Mouse (Mus musculus): Measurements from ENCODE around the gene Cluap1. TPM values are rescaled to one million over a fixed set of nuclear protein-coding genes. Genes with fewer than 3 reads are reported as not detected.
A peak's percentile ranks its signal among the peaks of the same experiment; 100 is the strongest.

Gene Cluap1
- total RNA-seq (2021), result 10 to 100 TPM in 1 of 2 experiments, 1 to 10 TPM in 1; 9.6 to 10.3 TPM
- long read RNA-seq, experiment 1, transcript Cluap1-201 (12 exons, 1,779 nt), result major isoform, 12 of 17 reads
- long read RNA-seq, experiment 1, partial matches to known transcripts, result 1 of 17 reads
- long read RNA-seq, experiment 1, other reads (novel, unspliced or antisense), result 3 of 17 reads
- long read RNA-seq, experiment 2, transcript Cluap1-201 (12 exons, 1,779 nt), result major isoform, 10 of 12 reads
- long read RNA-seq, experiment 2, partial matches to known transcripts, result 1 of 12 reads
- long read RNA-seq, experiment 2, other reads (novel, unspliced or antisense), result 1 of 12 reads

- intact Hi-C loops (cut with DNase I), result loop anchor here (2.0 to 10.0 kb wide), 5 partner anchors 24 to 306 kb away; partner anchors contain the start of genes Crebbp, Gm20695, Naa60 and Zfp174
- DNase-seq, result peak; percentile 92
These were observed at the start of gene Cluap1, which contains the start of gene 1700037C18Rik for GRCm38 (mm10) chr16:3908537-3909111. Gene Cluap1, plus strand, starts transcription at chr16:3908801. Gene 1700037C18Rik, minus strand, starts transcription at chr16:3908689.

- intact Hi-C loops (cut with DNase I), result no loop called here
- no peak for DNase-seq
These were observed 49.3 kb upstream of the Cluap1 start for GRCm38 (mm10) chr16:3859254-3859653.

- no peak for DNase-seq
- intact Hi-C loops (cut with DNase I), result loop anchor here (5.0 kb wide), 1 partner anchor 35 kb away; the partner anchor contains the start of genes 1700037C18Rik and Cluap1
These were observed 36.8 kb upstream of the Cluap1 start for GRCm38 (mm10) chr16:3871815-3872214.

- intact Hi-C loops (cut with DNase I), result loop anchor here (5.0 kb wide), 1 partner anchor 35 kb away; the partner anchor contains the start of genes 1700037C18Rik and Cluap1
- peak; percentile 88 to 90 for DNase-seq
These were observed 36.2 kb upstream of the Cluap1 start, which contains the start of gene Naa60 for GRCm38 (mm10) chr16:3872216-3873047. Gene Naa60, plus strand, starts transcription at chr16:3872375.

- intact Hi-C loops (cut with DNase I), result no loop called here
- DNase-seq, result no peak
These were observed 32.3 kb upstream of the Cluap1 start for GRCm38 (mm10) chr16:3876346-3876745.

GRCm38 (mm10) chr16:3884201-3885064 lies 24.2 kb upstream of the Cluap1 start, which contains the start of the genes Zfp597 and Gm20695:
Gene Zfp597, minus strand, starts transcription at chr16:3884561.
Gene Gm20695, plus strand, starts transcription at chr16:3884648.
- intact Hi-C loops (cut with DNase I), result loop anchor here (2.0 kb wide), 2 partner anchors 24 to 38 kb away; partner anchors contain the start of genes 1700037C18Rik, Cluap1 and Zfp174
- DNase-seq, result peak; percentile 97

GRCm38 (mm10) chr16:3885065-3885670 lies 23.4 kb upstream of the Cluap1 start:
- no peak for DNase-seq
- intact Hi-C loops (cut with DNase I), result loop anchor here (2.0 kb wide), 2 partner anchors 24 to 38 kb away; partner anchors contain the start of genes 1700037C18Rik, Cluap1 and Zfp174

GRCm38 (mm10) chr16:3891621-3892295 lies 16.8 kb upstream of the Cluap1 start:
- DNase-seq, result no peak
- intact Hi-C loops (cut with DNase I), result no loop called here

- intact Hi-C loops (cut with DNase I), result no loop called here
- no peak for DNase-seq
These were observed 14.9 kb upstream of the Cluap1 start for GRCm38 (mm10) chr16:3893739-3894138.

GRCm38 (mm10) chr16:3895173-3895792 lies 13.3 kb upstream of the Cluap1 start:
- DNase-seq, result peak; percentile 45 to 50
- intact Hi-C loops (cut with DNase I), result no loop called here

GRCm38 (mm10) chr16:3896046-3896445 lies 12.6 kb upstream of the Cluap1 start:
- no peak for DNase-seq
- intact Hi-C loops (cut with DNase I), result no loop called here

- intact Hi-C loops (cut with DNase I), result no loop called here
- no peak for DNase-seq
These were observed 12.0 kb upstream of the Cluap1 start for GRCm38 (mm10) chr16:3896553-3896952.

GRCm38 (mm10) chr16:3907471-3907870 lies 1.1 kb upstream of the Cluap1 start:
- intact Hi-C loops (cut with DNase I), result loop anchor here (5.0 to 10.0 kb wide), 3 partner anchors 35 to 307 kb away; partner anchors contain the start of genes Crebbp, Naa60 and Zfp263
- no peak for DNase-seq

- no peak for DNase-seq
- intact Hi-C loops (cut with DNase I), result loop anchor here (2.0 to 10.0 kb wide), 5 partner anchors 24 to 306 kb away; partner anchors contain the start of genes Crebbp, Gm20695, Naa60 and Zfp174
These were observed 517 bp downstream of the Cluap1 start for GRCm38 (mm10) chr16:3909118-3909517.

GRCm38 (mm10) chr16:3920756-3921155 lies 12.2 kb downstream of the Cluap1 start:
- intact Hi-C loops (cut with DNase I), result loop anchor here (1.0 kb wide), 1 partner anchor 29 kb away; no protein-coding TSS in a partner anchor
- DNase-seq, result no peak

GRCm38 (mm10) chr16:3923515-3923914 lies 14.9 kb downstream of the Cluap1 start:
- intact Hi-C loops (cut with DNase I), result no loop called here

GRCm38 (mm10) chr16:3923966-3924365 lies 15.4 kb downstream of the Cluap1 start:
- intact Hi-C loops (cut with DNase I), result no loop called here
- DNase-seq, result no peak

More at GRCm38 (mm10) chr16:3923515-3923914, 14.9 kb downstream of the Cluap1 start:
- DNase-seq, result no peak

GRCm38 (mm10) chr16:3928582-3928981 lies 20.0 kb downstream of the Cluap1 start:
- intact Hi-C loops (cut with DNase I), result no loop called here
- no peak for DNase-seq
